Mouse (Mus musculus) bone marrow, adult 2 months (tissue): Measurements from ENCODE around the gene Cd72. TPM values are rescaled to one million over a fixed set of nuclear protein-coding genes. Genes with fewer than 3 reads are reported as not detected.
A peak's percentile ranks its signal among the peaks of the same experiment; 100 is the strongest.

ENCODE experiments used
- H3K27ac ChIP-seq: fragments of 200-500 bp; 2 replicates; pipeline ENCODE4 v1.5.1; 2012; ENCODE audit warnings: low read depth, mild to moderate bottlenecking, control low read depth, inconsistent platforms, low read length; ENCODE audit not compliant: control insufficient read depth, poor library complexity, insufficient read depth
- H3K4me1 ChIP-seq: fragments of 200-500 bp; 2 replicates; pipeline ENCODE4 v1.6.1; 2011; ENCODE audit warnings: low read length; ENCODE audit not compliant: control insufficient read depth, insufficient read depth
- H3K4me3 ChIP-seq: fragments of 200-500 bp; replicated peaks from 2 replicates; pipeline ENCODE3; 2011; ENCODE audit warnings: mild to moderate bottlenecking, low read depth, low read length, control low read depth; ENCODE audit not compliant: control insufficient read depth
- CTCF ChIP-seq: fragments of 200-500 bp; IDR thresholded peaks from 2 replicates; pipeline ENCODE4 v1.5.1; 2011; ENCODE audit warnings: low read length, control low read depth; ENCODE audit not compliant: control insufficient read depth, insufficient read depth
- POLR2A ChIP-seq: fragments of 200-500 bp; IDR thresholded peaks from 2 replicates; pipeline ENCODE4 v1.6.1; 2011; ENCODE audit warnings: low read depth, mild to moderate bottlenecking, control low read depth, low read length, borderline replicate concordance; ENCODE audit not compliant: control insufficient read depth
- WGBS: fragments of 180-500 bp; shearing (Covaris S2); methylation state at CpG from one replicate; pipeline ENCODE4 v1.1.7; 2018; 5-methylcytosine and 5-hydroxymethylcytosine counted together
- polyA plus RNA-seq: library from polyadenylated mRNA; stranded (reverse); fragments of >200 nt; gene quantifications from 2 replicates; pipeline ENCODE4 v1.2.4, GENCODE M21; 2011; ENCODE audit warnings: low replicate concordance; ENCODE audit not compliant: missing spikeins, insufficient read depth, insufficient read length

Gene Cd72
- polyA plus RNA-seq, 1 experiment = 275 TPM

- WGBS = 6% methylated on average over 23 of the region's 23 CpGs
- H3K4me3 ChIP-seq = no peak overlapping the region
- H3K27ac ChIP-seq = no peak overlapping the region
- no peaks in the 10 kb centered on the region for H3K4me1 ChIP-seq
- no peak for TF ChIP-seq POLR2A
- no peak for TF ChIP-seq CTCF
Observed at GRCm38 (mm10) chr4:43427501-43428179, 26.8 kb downstream of the Cd72 start.

GRCm38 (mm10) chr4:43426487-43426886 lies 27.9 kb downstream of the Cd72 start:
- Histone ChIP-seq H3K4me3 (no peak overlapping the region), H3K4me1 (no peaks in the 10 kb centered on the region), H3K27ac (no peak overlapping the region)
- 76% methylated on average over 10 of the region's 10 CpGs for WGBS
- TF ChIP-seq CTCF = no peak
- TF ChIP-seq POLR2A = no peak

GRCm38 (mm10) chr4:43425648-43426380 lies 28.6 kb downstream of the Cd72 start:
- no peak for TF ChIP-seq POLR2A
- no peak for TF ChIP-seq CTCF
- no peaks in the 10 kb centered on the region for H3K4me1 ChIP-seq
- H3K27ac ChIP-seq = no peak overlapping the region
- WGBS = 29% methylated on average over 31 of the region's 31 CpGs
- H3K4me3 ChIP-seq = no peak overlapping the region

DNA sequence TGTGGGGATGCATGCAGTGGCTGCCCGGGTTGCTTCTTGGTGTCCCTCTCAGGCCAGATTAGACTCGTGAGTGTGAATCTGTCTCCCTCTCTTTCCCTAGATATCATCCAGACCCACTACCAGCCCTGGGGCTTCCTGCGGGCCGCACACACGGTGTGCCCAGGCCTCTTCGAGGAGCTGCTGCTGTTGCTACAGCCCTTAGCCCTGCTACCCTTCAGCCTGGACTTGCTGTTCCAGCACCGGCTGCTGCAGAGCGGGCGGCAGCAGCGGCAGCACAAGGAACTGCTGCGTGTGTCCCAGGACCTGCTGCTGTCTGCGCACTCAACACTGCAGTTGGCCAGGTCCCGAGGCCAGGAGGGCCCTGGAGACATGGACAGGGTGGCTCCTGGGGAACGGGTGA lies 29.2 kb downstream of the Cd72 start:
- WGBS = 41% methylated on average over 14 of the region's 14 CpGs
- no peak overlapping the region for H3K4me3 ChIP-seq
- no peak for TF ChIP-seq CTCF
- TF ChIP-seq POLR2A = no peak
- no peak overlapping the region for H3K27ac ChIP-seq
- H3K4me1 ChIP-seq = no peaks in the 10 kb centered on the region

- 88% methylated on average over 9 of the region's 9 CpGs for WGBS
- Histone ChIP-seq H3K4me1 (peaks cover 1% of the 10 kb centered on the region; the same call in 1 of the 2 replicates), H3K4me3 (no peak overlapping the region), H3K27ac (no peak overlapping the region)
- no peak for TF ChIP-seq CTCF
- no peak for TF ChIP-seq POLR2A
Observed at GRCm38 (mm10) chr4:43424072-43424471, 30.4 kb downstream of the Cd72 start.

- WGBS = 82% methylated on average over 20 of the region's 20 CpGs
- TF ChIP-seq POLR2A (no peak), CTCF (no peak)
- H3K27ac ChIP-seq = no peak overlapping the region
- no peak overlapping the region for H3K4me3 ChIP-seq
- peaks cover 1% of the 10 kb centered on the region; the same call in 1 of the 2 replicates for H3K4me1 ChIP-seq
Observed at GRCm38 (mm10) chr4:43423267-43423934, 31.0 kb downstream of the Cd72 start.

DNA sequence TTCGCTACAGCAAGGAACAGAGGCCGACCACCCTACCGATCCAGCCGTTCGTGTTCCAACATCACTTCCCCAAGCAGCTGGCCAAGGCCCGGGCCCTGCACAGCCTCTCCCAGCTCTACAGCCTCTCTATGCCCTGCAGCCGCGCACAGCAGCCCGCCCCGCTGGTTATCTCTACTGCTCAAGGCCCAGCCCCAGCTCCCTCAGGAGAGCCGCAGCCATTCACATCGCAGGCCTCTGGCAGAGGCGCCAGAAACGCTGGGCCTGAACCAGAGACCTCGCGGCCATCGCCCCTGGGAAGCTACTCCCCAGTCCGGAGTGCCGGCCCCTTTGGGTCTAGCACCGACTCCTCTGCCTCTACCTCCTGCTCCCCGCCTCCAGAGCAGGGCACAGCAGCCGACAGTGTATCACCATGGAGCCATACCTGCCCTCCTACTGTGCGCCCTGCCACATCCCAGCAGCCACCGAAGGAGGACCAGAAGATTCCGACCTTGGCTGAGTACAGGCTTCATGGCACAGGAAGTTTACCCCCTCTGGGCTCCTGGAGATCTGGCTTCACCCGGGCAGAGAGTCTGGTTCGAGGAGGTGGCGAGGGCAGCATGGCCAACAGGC lies 32.7 kb downstream of the Cd72 start:
- Histone ChIP-seq H3K27ac (no peak overlapping the region), H3K4me3 (no peak overlapping the region), H3K4me1 (peaks cover 1% of the 10 kb centered on the region; the same call in 1 of the 2 replicates)
- TF ChIP-seq CTCF (no peak), POLR2A (no peak)
- WGBS = 87% methylated on average over 28 of the region's 28 CpGs

DNA sequence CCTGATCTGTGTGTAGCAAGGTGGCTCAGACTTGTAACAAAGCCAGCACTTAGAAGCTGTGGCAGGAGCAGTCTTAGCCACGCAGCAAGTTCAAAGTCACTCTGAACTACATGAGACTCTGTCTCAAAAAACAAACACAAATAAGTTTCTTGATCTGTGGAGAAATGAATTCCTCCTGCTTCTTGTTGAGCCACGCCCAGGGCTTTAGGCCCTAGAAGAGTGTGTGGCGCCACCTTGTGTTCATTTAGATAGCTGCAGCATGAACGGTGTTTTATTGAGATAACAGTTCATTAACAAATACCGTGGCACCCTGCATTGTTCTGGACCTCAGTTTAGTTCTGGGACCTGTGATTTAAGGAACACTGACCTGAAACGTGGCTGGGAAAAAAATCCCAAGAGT lies 34.1 kb downstream of the Cd72 start:
- H3K4me3 ChIP-seq = no peak overlapping the region
- TF ChIP-seq CTCF = peak; percentile 80
- no peak for TF ChIP-seq POLR2A
- WGBS = 3% methylated on average over 6 of the region's 6 CpGs
- peaks cover 1% of the 10 kb centered on the region; the same call in 1 of the 2 replicates for H3K4me1 ChIP-seq
- no peak overlapping the region for H3K27ac ChIP-seq
